Mouse (Mus musculus) liver, embryonic 14.5 days (tissue): ENCODE results near the gene Maml2. TPM values are rescaled to one million over a fixed set of nuclear protein-coding genes. Genes with fewer than 3 reads are reported as not detected.

ENCODE experiments used
- ATAC-seq: fragments of 200-750 bp; cut with Nextera tagmentation; 2 replicates; pipeline ENCODE4 v1.8.0; 2017; ENCODE audit warnings: moderate number of reproducible peaks, mild to moderate bottlenecking, moderate library complexity; ENCODE audit not compliant: insufficient read depth
- DNase-seq, 3 experiments: peaks; one replicate each; pipeline ENCODE4 v3.0.0-alpha.2; 2012 to 2013; ENCODE audit warnings: low read depth in 3 of 3, low spot score in 3 of 3
- H3K27ac ChIP-seq: fragments of 300-500 bp; sonication (generic); 2 replicates; pipeline ENCODE4 v1.5.1; 2014; ENCODE audit warnings: moderate library complexity, mild to moderate bottlenecking, control low read depth, inconsistent platforms
- H3K27me3 ChIP-seq: fragments of 300-500 bp; sonication (generic); 2 replicates; pipeline ENCODE4 v1.6.1; 2014; ENCODE audit warnings: mild to moderate bottlenecking, low read length, moderate library complexity; ENCODE audit not compliant: control insufficient read depth, insufficient read depth
- H3K36me3 ChIP-seq: fragments of 300-500 bp; sonication (generic); replicated peaks from 2 replicates; pipeline ENCODE4 v1.6.1; 2014; ENCODE audit warnings: low read depth; ENCODE audit not compliant: control insufficient read depth, insufficient read depth
- H3K4me1 ChIP-seq, 2 experiments: fragments of 200-500 bp in 1 of 2; fragments of 300-500 bp in 1 of 2; sonication (generic) in 1 of 2; replicated peaks; 2 replicates each; pipeline ENCODE4 v1.6.1; 2012 to 2014; ENCODE audit warnings: antibody characterized with exemption in 1 of 2, inconsistent platforms in 1 of 2, low read length in 1 of 2; ENCODE audit not compliant: control insufficient read depth in 2 of 2, insufficient read depth in 2 of 2
- H3K4me2 ChIP-seq: fragments of 300-500 bp; sonication (generic); 2 replicates; pipeline ENCODE4 v1.6.1; 2014; ENCODE audit warnings: low read depth, mild to moderate bottlenecking, control low read depth, moderate library complexity
- H3K4me3 ChIP-seq, 2 experiments: fragments of 200-500 bp in 1 of 2; fragments of 300-500 bp in 1 of 2; sonication (generic) in 1 of 2; 2 replicates each; pipeline ENCODE4 v1.5.1; 2012 to 2014; ENCODE audit warnings: low read depth in 2 of 2, low read length in 2 of 2, mild to moderate bottlenecking in 2 of 2, control low read depth in 1 of 2, inconsistent platforms in 1 of 2, moderate library complexity in 1 of 2; ENCODE audit not compliant: insufficient read depth in 1 of 2
- H3K9ac ChIP-seq: fragments of 300-500 bp; sonication (generic); replicated peaks from 2 replicates; pipeline ENCODE4 v1.6.1; 2014; ENCODE audit warnings: mild to moderate bottlenecking, control low read depth, moderate library complexity
- H3K9me3 ChIP-seq: fragments of 300-500 bp; sonication (generic); 2 replicates; pipeline ENCODE4 v1.6.1; 2016; ENCODE audit warnings: low read length, mixed read lengths; ENCODE audit not compliant: control insufficient read depth
- CTCF ChIP-seq: IDR thresholded peaks from 2 replicates; pipeline ENCODE4 v1.5.1; 2016; ENCODE audit warnings: antibody characterized with exemption, low read depth, control low read depth
- EP300 ChIP-seq: IDR thresholded peaks from 2 replicates; pipeline ENCODE4 v1.6.1; 2016; ENCODE audit warnings: antibody characterized with exemption, low read depth
- WGBS: fragments of 180-500 bp; shearing (Covaris S2); extraction: QIAGEN DNeasy Blood & Tissue Kit; methylation state at CpG from one replicate; pipeline ENCODE4 v1.1.7; 2014; ENCODE audit not compliant: insufficient replicate concordance; 5-methylcytosine and 5-hydroxymethylcytosine counted together
- polyA plus RNA-seq, 2 experiments: library from polyadenylated mRNA; depleted of rRNA in 1 of 2; stranded (reverse) in 1 of 2; unstranded in 1 of 2; fragments of >200 nt; fragmentation: Nextera tagmentation in 1 of 2; extraction: Ambion mirVana in 1 of 2; gene quantifications; 2 replicates each; pipeline versions ENCODE4 v1.2.1 to v1.2.3; 2012 to 2014

Gene Maml2
- polyA plus RNA-seq, 2 experiments = 0.65 to 0.66 TPM

GRCm38 (mm10) chr9:13303099-13303771 is 5.5 kb downstream of the Maml2 start:
- Histone ChIP-seq H3K4me3 (no peak overlapping the region), H3K36me3 (no peaks in the 10 kb centered on the region), H3K4me2 (no peak overlapping the region), H3K4me1 (peaks cover 0 to 5% of the 10 kb centered on the region in 2 experiments; a peak in 3 of 4 replicates), H3K9me3 (no peaks in the 10 kb centered on the region), H3K27me3 (no peaks in the 10 kb centered on the region), H3K9ac (no peak overlapping the region), H3K27ac (no peak overlapping the region)
- DNase-seq = no peak
- WGBS = 66% methylated on average over 5 of the region's 5 CpGs
- ATAC-seq = no peak
- TF ChIP-seq CTCF (no peak), EP300 (no peak)

GRCm38 (mm10) chr9:13303976-13304375 is 6.2 kb downstream of the Maml2 start:
- WGBS = 50% methylated on average over 6 of the region's 6 CpGs
- TF ChIP-seq EP300 (no peak), CTCF (no peak)
- H3K4me3 ChIP-seq = no peak overlapping the region
- no peaks in the 10 kb centered on the region for H3K36me3 ChIP-seq
- no peak overlapping the region for H3K9ac ChIP-seq
- no peaks in the 10 kb centered on the region for H3K9me3 ChIP-seq
- no peak for DNase-seq
- no peak overlapping the region for H3K27ac ChIP-seq
- no peak overlapping the region for H3K4me2 ChIP-seq
- H3K4me1 ChIP-seq = no peaks in the 10 kb centered on the region; a peak in 2 of 4 replicates
- H3K27me3 ChIP-seq = no peaks in the 10 kb centered on the region
- no peak for ATAC-seq

GRCm38 (mm10) chr9:13306471-13306870 is 8.7 kb downstream of the Maml2 start:
- H3K4me2 ChIP-seq = no peak overlapping the region
- WGBS = 69% methylated on average over 3 of the region's 3 CpGs
- DNase-seq = no peak
- no peaks in the 10 kb centered on the region for H3K9me3 ChIP-seq
- H3K27me3 ChIP-seq = no peaks in the 10 kb centered on the region
- no peaks in the 10 kb centered on the region; a peak in 1 of 4 replicates for H3K4me1 ChIP-seq
- ATAC-seq = no peak
- no peaks in the 10 kb centered on the region for H3K36me3 ChIP-seq
- H3K27ac ChIP-seq = no peak overlapping the region
- no peak overlapping the region for H3K4me3 ChIP-seq
- no peak for TF ChIP-seq CTCF
- H3K9ac ChIP-seq = no peak overlapping the region

GRCm38 (mm10) chr9:13307226-13307625 is 9.5 kb downstream of the Maml2 start:
- H3K9ac ChIP-seq = no peak overlapping the region
- no peaks in the 10 kb centered on the region for H3K9me3 ChIP-seq
- WGBS = 63% methylated on average over 4 of the region's 4 CpGs
- DNase-seq (no peak), ATAC-seq (no peak)
- no peak overlapping the region for H3K4me2 ChIP-seq
- no peaks in the 10 kb centered on the region for H3K27me3 ChIP-seq
- H3K27ac ChIP-seq = no peak overlapping the region
- no peaks in the 10 kb centered on the region; a peak in 1 of 4 replicates for H3K4me1 ChIP-seq
- no peaks in the 10 kb centered on the region for H3K36me3 ChIP-seq
- TF ChIP-seq CTCF = no peak
- no peak for TF ChIP-seq EP300
- no peak overlapping the region for H3K4me3 ChIP-seq

GRCm38 (mm10) chr9:13308718-13309117 is 11.0 kb downstream of the Maml2 start:
- H3K27ac ChIP-seq = no peak overlapping the region
- no peak overlapping the region for H3K4me3 ChIP-seq
- H3K4me2 ChIP-seq = no peak overlapping the region
- TF ChIP-seq EP300 (no peak), CTCF (no peak)
- 80% methylated on average over 8 of the region's 8 CpGs for WGBS
- H3K9ac ChIP-seq = no peak overlapping the region
- DNase-seq (no peak), ATAC-seq (no peak)
- no peaks in the 10 kb centered on the region for H3K9me3 ChIP-seq
- H3K27me3 ChIP-seq = no peaks in the 10 kb centered on the region
- no peaks in the 10 kb centered on the region for H3K36me3 ChIP-seq
- H3K4me1 ChIP-seq = no peaks in the 10 kb centered on the region; a peak in 1 of 4 replicates
